Mouse (Mus musculus) myocyte (in vitro differentiated cells): ENCODE measurements around the gene Igfals.

Source experiments
- POLR2A ChIP-seq: IDR thresholded peaks from one replicate; pipeline ENCODE4 v1.6.1; 2011; ENCODE audit warnings: low read depth, mild to moderate bottlenecking, control low read depth, moderate library complexity; ENCODE audit not compliant: insufficient read length
- TCF12 ChIP-seq: IDR thresholded peaks from one replicate; pipeline ENCODE4 v1.6.1; 2011; ENCODE audit warnings: mild to moderate bottlenecking, control low read depth; ENCODE audit not compliant: poor library complexity, insufficient read depth, severe bottlenecking

GRCm38 (mm10) chr17:24892785-24893184 lies 27.0 kb downstream of the Igfals start:
- TF ChIP-seq TCF12, result no peak
- TF ChIP-seq POLR2A, result no peak
